Mouse (Mus musculus) erythroblast, adult 5-6 weeks (primary cell): Measurements from ENCODE around the gene Syt16. TPM values are rescaled to one million over a fixed set of nuclear protein-coding genes. Genes with fewer than 3 reads are reported as not detected.

Source experiments
- ATAC-seq: replicated peaks from 2 replicates; pipeline ENCODE4 v1.8.0; 2016; ENCODE audit warnings: moderate number of reproducible peaks, mild to moderate bottlenecking, moderate TSS enrichment, inconsistent platforms; ENCODE audit not compliant: poor library complexity, low FRiP score, severe bottlenecking
- total RNA-seq, 2 experiments: library from RNA; stranded (forward) in 1 of 2; stranded (reverse) in 1 of 2; fragments of 150-400 nt in 1 of 2; fragments of 200-764, 138-1000 nt in 1 of 2; gene quantifications; 2 replicates each; pipeline versions ENCODE4 v1.2.3 to v1.2.4; 2015 to 2017; ENCODE audit warnings: low replicate concordance in 2 of 2

The Syt16 gene
- total RNA-seq, 2 experiments from 2014 or later, result not detected

DNA sequence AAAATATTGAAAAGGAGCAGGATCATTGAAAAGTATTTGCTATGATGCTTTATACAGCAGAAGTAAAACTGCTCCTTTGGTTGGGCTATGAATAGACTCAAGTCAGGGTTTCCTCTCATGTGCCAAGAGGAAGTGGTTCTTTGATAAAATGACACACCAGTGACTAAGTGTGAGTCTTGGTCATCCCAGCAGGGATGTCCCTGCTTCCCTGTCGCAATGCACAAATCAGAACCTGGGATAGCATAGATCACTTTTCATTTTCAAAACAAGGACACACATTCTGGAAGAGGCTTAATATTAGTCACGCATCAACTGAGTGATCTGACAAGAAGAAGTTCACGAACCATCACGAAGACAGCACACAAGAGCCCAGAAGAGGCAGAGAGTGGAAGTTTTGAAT, 195.1 kb downstream of the Syt16 start:
- ATAC-seq, result no peak

DNA sequence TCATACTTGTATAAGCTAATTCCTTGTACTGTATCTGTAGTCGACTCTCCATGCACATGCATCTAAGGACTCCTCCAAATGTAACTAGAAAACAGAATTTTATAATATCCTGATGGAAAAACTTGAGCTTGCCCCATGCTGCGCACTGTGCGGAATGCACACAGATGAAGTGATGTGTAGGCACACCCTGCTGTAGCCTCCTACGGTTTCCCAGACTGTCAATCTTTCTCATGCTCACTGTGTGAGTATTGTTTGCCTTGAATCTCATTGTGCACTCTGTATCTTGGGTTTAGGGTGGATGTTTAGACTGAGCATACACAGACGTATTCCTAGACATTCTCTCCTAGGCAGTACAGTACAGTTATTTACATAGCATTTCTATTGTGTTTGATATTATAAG, 203.9 kb downstream of the Syt16 start:
- ATAC-seq, result no peak

DNA sequence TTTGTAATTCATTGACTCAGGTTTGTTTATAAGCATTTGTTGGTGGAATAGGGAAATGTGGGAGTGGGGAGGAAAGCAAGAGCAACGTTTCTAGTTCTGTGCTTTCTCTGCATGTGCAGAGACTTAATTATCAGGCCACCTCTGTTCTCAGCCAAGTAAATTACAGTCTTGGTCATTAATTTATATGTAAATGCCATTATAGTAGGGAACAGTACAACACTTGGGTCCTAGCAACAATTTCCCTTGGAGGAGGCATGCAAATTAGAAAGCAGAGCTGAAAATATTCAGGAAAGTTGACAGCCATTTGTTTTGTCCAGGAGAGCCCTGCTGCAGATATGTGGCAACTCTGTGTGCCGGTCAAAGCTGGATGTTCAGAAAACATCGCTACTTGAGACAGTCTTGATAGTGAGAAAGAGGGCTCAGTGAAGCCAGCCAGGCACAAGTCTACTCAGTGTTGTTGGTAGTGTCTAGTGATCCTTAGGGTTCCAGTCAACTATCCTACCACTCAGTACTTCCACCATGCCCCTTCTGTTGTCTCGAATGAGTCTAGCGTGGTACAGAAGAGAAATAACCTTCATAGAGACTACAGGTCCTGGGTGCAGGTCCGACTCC, 205.1 kb downstream of the Syt16 start:
- no peak for ATAC-seq

DNA sequence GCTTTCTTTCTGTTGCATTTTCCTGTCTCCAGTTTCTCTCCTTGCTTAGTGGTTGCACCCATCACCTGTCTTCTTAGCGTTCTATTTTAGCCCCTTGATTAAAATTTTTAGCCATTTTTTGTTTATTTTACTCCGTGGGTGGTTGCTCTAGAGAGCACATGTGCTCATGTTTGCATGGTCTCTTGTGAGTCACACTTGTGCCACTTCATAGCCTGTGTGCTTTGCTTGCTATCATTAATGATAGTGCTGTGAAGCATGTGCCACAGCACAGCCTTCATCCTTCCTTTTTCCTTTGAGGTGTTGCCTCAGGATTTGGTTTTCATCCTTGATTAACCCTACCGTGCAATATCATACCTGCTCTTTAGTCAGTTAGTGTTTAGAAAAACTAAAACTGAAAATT, 214.7 kb downstream of the Syt16 start:
- ATAC-seq, result no peak

DNA sequence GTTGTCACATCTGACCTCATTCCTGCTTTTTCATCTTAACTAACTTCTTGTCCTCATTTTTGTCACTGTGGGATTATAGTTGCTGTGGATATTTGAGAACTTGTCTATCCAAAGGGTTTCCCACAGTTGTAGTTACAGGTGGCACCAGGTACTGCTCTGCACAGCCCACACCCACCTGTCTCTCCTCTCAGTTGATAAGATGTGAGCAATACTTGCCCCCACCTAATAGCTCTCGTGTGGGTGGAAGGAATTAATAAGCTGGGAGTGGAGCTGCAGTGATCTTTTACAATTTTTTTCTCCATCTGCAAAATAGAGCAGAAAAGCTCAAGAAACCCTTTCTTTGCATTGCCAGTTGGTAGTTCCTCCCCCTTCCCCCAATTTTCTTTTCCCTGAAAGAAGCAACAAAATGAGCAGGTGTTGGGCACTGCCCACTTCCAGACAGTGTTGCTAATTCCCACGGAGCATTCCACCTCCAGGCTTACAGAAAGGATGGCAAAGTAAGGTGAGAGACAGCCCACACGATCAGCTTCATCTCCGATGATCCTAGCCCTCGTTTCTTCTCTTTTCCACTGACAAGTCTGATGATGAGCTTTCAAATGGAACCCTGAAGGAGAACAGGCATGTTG, 218.8 kb downstream of the Syt16 start:
- no peak for ATAC-seq

DNA sequence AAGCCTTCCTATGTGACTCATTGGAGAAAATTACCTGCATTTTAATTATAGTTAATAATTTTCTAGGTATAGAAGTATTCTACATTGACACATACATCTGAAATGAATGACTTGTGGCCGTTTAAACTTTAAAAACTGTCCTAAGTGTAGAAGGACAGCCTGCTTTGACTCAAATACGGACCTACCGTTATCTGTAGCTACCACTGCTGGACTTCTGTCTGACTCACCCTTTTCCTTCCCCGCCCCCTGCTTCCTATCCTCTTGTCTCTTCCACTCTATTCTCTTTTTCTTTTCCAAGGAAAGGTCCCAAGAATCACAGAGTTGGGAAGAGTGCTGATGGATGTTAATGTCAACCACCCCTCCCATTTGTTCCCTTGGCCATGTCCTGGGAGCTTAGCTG, 222.4 kb downstream of the Syt16 start:
- ATAC-seq, result no peak

DNA sequence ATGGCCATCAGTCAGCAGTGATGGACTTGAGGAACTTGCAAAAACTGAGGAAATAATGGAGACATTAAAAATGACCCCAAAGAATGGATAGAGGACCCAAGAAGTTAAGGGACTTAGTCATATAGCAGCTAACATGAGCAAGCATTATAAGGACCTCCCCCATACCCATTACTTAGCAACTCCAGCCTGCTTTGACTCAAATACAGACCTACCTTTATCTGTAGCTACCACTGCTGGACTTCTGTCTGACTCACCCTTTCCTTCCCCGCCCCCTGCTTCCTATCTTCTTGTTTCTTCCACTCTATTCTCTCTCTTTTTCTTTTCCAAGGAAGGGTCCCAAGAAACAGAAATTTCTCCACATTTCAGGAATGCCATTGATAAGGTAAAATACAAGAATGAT, 223.2 kb downstream of the Syt16 start:
- ATAC-seq, result no peak

DNA sequence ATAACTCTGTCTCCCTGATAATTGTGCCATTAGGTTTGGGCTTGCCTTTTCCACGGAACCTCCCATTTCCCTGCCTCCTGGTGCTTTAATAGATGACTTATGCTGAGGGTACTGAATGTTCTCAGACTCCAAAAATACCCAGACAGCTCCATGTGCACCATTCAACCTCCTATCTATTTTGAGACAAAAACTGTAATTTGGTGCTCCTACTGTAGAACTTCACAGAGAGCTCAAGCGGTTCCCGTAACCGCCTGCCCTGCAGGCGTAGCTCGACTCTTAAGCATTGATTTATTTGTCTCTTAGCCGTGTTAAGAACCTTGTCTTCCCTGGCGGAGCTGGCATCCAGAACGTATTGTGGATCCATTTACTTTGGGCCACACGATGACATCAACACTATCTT, 233.3 kb downstream of the Syt16 start:
- no peak for ATAC-seq

DNA sequence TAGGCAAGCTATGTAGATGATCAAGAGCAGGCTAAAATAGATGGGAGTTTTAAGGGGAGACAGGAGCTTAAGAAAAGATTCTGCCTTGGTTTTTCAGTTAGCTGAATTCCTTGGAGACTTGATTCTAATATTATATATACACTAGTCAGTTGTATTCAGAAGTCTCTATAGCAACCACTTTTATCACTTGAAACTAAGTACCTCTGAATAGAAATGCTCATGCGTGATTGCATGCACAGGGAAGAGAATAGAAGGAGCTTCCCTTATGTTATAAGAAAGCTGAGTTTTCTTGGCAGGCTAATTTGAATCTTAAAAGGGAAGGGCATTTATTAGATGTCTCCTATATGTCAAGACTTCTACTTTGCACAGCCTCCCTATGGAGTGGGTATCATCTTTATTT, 235.4 kb downstream of the Syt16 start:
- no peak for ATAC-seq

DNA sequence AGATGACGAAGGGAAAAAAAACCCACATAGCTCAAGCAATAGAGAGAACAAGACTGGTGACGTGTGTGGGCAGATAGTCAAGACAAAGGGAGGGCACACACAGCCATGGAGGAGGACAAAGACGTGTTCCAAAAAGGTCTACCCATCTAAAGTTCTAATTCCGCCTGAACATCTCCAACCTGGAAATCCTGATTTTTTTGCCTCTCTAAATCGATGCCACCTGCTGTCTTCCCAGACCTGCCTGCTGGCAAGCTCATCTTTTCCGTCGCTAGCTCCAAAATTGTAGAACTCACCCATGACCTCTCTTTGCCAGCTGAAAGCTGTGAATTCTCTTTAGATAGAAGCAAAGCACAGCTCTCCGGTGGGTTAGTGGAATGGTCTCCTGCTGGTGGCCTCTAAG, 238.7 kb downstream of the Syt16 start:
- no peak for ATAC-seq

DNA sequence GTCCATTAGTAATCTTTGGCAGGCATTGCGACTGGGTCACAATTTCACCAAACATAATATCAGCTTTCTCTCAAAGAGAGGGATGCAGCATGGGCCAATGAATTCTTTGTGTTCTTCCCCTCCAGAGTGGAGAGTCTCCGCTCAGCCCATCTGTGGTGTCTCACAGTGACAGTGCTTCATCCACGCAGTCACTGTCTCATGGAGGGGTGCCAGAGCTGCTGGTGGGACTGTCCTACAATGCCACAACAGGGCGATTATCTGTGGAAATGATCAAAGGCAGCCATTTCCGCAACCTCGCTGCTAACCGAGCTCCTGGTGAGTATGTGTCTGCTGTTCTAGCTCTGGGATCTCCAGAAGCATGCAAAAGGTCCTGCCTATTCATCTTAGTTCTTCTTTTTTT, 240.6 kb downstream of the Syt16 start:
- ATAC-seq, result no peak

DNA sequence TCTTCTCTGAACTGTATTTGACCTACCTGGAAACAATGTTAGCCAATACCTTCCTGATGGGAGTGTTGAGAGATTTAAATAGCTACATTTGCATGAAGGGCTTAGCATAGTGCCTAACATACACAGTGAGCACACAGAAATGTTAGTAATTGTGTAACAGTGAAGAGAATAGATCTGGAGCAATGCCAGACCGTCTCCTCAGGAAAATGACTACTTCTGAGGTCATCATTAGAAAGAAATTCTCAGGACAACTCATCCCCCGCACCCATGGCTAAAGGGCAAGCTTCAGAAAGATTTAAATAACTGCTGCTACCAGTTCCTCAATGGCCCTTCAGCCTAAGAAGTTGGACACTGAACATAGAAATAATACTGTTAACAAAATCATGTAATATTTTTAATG, 241.3 kb downstream of the Syt16 start:
- no peak for ATAC-seq

DNA sequence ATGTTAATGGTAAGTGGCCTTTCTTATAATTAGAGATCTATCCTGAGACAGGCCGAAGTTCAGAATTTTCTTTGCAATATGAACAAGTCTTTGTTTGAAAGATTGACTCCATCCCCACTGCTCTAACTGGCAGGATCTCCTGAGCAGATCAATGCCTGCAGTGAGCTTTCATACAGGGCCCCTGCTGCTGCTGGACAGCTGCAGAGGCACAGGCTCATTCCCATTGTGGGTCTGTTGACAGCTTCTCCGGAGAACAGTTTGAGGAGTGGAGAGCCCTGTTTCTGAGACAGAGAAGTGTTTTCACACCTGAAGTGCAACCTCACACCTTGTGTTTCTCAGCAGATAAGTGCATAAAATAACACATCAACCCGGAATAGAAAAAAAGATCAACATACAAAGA, 267.4 kb downstream of the Syt16 start:
- no peak for ATAC-seq

DNA sequence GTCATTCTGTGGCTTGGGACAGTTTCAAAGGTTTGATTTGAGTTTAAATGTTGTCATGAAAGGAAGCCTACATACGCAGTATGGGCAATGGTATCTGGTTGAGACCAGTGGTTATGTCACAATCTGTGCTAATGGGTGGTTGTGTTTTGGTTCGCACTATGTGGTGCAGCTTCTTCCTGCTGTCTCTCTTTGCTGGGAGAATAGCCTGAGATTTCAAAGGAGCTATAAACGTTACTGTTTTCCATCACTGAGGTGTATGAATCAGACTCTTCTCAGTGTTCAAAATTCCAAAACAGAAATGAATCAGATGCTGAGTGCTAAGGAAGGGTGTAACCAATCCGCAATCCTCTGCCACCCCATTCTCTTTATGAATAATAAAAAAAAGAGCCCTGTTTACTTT, 269.6 kb downstream of the Syt16 start:
- ATAC-seq, result no peak

DNA sequence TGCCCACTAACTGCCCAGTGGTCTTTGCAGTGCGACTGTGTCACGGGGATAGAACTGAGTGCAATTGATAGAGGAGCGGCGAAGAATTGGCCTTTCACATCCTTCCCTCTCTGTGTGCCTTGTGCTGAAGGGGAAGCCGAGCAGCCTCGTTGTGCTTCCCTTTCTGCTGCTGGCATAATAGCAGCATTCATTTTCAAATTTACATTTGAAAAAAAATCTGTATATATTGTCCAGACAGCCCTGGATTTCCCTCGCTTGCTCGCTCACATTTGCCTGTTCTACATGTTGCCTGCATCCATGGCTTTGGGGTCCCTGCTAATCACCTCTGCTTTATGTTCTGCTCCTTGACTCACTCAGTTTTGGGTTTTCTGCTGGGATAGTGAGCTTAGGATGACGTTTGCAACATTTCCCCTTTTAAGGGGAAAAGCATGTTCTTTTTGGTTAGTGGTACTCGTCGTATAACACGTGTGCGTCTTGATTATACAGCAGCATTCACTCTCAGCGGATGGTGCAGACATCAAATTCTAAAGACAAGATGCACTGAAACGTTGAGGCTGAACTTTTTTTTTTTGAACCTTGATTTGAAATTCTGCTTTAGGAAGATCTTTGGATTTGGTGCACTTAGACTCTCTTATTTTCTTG, 271.3 kb downstream of the Syt16 start:
- ATAC-seq, result no peak

DNA sequence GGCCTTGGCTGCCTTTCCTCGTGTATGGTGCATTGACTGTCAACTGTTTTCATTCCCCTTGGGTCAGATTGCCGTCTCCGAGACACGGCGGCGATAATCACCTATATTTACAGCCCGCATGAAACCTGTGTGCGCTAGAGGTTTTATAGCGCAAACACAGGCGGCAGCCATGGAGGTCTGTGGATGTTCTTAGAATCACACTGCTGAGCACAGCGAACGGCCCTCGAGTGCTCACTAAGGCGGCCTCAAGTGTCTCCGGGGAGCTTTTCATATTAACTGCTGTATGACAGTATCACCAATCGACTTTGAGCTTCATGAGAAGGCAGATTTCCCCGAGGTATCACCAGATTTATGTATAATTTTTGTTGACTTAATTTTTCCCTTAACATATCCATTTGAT, 275.1 kb downstream of the Syt16 start:
- no peak for ATAC-seq

DNA sequence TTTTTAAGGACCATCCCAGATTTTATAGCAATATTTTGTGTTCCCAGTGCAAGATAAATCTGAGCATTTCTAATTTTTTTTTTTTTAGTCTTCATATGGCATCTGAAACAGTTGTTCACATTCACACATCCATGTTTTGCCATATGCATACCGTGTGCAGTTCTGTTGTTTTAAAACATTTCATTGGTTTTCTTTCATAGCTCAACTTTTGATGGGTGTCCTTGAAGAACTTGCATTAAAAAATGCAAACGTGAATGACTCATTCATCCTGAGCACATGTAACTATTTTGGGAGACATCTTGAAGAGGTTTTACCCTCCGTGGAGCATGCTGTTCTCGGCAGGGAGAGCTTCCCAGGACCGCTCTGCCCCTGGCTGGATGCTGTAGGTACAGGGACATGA, 279.8 kb downstream of the Syt16 start:
- ATAC-seq, result no peak

DNA sequence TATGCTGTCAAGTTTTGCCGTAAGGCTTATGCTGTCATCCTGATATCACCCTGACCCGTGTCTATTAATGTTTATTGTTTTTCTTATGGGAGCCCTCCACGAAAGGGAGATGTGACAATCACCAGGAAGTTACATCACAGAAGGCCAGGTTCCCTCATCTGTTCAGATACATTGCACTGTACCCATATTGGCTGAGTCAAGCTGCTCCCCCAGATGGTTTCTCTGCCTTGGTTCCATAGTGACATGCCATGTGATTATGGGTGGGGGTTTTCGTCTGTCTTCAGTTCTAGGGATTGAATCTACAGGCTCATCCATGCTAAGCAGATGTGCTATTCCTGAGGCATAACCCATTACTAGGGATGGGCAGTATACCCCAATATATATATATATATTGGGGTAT, 283.9 kb downstream of the Syt16 start:
- no peak for ATAC-seq

DNA sequence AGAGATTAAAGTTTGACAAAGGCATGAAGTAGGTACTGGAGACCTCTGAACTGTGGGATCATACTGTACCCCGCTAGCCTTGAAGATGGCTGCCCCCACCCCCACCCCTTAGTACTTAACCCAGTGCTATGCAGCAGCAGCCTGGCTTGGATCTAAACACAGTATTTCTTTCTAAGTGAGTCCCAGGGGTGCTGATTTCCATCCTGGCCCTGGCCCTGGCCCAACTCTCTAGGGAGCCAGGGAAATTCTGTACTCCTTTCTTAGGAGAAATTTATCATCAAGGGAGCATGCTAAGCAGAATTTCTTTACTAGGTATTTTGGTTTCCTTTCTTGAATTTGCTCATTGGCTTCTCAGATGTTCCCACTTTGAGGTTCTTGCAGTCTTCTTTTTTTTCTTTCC, 285.4 kb downstream of the Syt16 start:
- ATAC-seq, result no peak

DNA sequence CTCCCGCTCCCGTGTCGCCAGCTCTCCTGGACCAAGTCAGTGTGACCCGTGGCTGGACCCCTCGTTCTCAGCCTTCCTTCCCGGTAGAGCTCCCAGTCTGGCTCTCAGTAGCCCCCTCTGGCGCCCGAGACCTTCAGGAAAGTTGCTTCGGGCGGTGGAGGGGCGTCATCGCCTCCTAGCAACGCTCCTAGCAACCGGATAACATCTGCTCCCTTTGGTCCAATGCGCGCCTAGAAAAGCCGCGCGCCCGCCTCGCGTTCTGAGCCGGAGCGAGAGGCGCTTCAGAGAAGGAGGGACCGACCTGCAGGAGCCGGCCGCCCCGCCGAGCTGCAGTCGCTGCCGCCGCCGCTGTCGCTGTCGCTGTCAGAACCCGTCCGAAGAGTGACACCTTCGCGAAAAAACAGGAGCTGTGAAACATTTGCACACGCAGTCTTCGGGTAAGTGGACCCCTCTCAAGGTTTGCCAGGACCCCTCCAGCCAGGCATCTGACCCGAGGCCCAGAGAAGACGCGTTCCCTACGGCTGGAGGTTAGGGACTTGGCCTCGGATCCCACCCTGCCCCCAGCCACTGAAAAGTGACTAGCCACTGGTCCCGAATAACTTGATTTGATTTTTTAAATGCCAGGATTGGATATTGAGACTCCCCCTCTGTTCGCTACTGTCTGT, 286.7 kb downstream of the Syt16 start:
- no peak for ATAC-seq

DNA sequence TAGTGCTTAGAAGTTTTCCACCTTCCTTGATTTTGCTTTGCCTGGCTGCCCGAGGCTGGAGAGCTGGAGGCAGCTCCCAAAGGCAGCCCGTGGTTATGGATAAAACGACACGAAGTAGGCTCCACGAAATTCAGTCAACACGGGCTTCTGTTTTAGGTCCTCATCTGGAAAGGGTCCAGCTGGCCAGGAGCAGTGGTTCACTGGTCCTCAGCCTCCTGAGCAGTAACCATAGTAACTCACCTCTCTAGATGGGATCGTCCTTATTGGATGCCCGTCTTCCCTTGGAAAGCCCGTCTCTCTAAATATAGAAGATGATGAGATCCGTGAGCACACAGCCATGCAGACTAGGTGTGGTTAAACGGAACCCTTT, 287.2 kb downstream of the Syt16 start:
- ATAC-seq, result no peak
